Mouse (Mus musculus) embryonic facial prominence, embryonic 15.5 days (tissue): Measurements from ENCODE around the gene 2310009B15Rik. TPM values are rescaled to one million over a fixed set of nuclear protein-coding genes. Genes with fewer than 3 reads are reported as not detected.

Source experiments
- ATAC-seq: fragments of 200-750 bp; cut with Nextera tagmentation; 2 replicates; pipeline ENCODE4 v1.8.0; 2017; ENCODE audit warnings: low read depth, moderate TSS enrichment; ENCODE audit not compliant: insufficient number of reproducible peaks, low FRiP score, low TSS enrichment
- H3K27ac ChIP-seq: fragments of 300-500 bp; sonication (generic); replicated peaks from 2 replicates; pipeline ENCODE4 v1.5.1; 2015; ENCODE audit warnings: mild to moderate bottlenecking, inconsistent platforms
- H3K27me3 ChIP-seq: fragments of 300-500 bp; sonication (generic); 2 replicates; pipeline ENCODE4 v1.6.1; 2015; ENCODE audit warnings: inconsistent platforms
- H3K36me3 ChIP-seq: fragments of 300-500 bp; sonication (generic); 2 replicates; pipeline ENCODE4 v1.6.1; 2015; ENCODE audit warnings: mild to moderate bottlenecking, inconsistent platforms
- H3K4me1 ChIP-seq: fragments of 300-500 bp; sonication (generic); 2 replicates; pipeline ENCODE4 v1.6.1; 2015; ENCODE audit warnings: inconsistent platforms
- H3K4me2 ChIP-seq: fragments of 300-500 bp; sonication (generic); replicated peaks from 2 replicates; pipeline ENCODE4 v1.6.1; 2015; ENCODE audit warnings: mild to moderate bottlenecking, inconsistent platforms
- H3K4me3 ChIP-seq: fragments of 300-500 bp; sonication (generic); replicated peaks from 2 replicates; pipeline ENCODE4 v1.5.1; 2015; ENCODE audit warnings: mild to moderate bottlenecking, inconsistent platforms
- H3K9ac ChIP-seq: fragments of 300-500 bp; sonication (generic); 2 replicates; pipeline ENCODE4 v1.6.1; 2015; ENCODE audit warnings: inconsistent platforms
- H3K9me3 ChIP-seq: fragments of 300-500 bp; sonication (generic); replicated peaks from 2 replicates; pipeline ENCODE4 v1.6.1; 2016; ENCODE audit warnings: inconsistent platforms
- WGBS: fragments of 180-500 bp; shearing (Covaris S2); methylation state at CpG from one replicate; pipeline ENCODE4 v1.1.7; 2015; 5-methylcytosine and 5-hydroxymethylcytosine counted together
- polyA plus RNA-seq: library from polyadenylated mRNA; unstranded; fragments of >200 nt; fragmentation: Nextera tagmentation; extraction: Ambion mirVana; gene quantifications from 2 replicates; pipeline ENCODE4 v1.2.1, GENCODE M21; 2015

The 2310009B15Rik gene
- polyA plus RNA-seq, 1 experiment from 2014 or later: 32.8 TPM

GRCm38 (mm10) chr1:138841306-138842095, 15.2 kb downstream of the 2310009B15Rik start:
- peaks cover 32% of the 10 kb centered on the region for H3K4me1 ChIP-seq
- H3K27me3 ChIP-seq: peaks cover 85% of the 10 kb centered on the region
- peak overlapping the region; percentile 51 for H3K4me2 ChIP-seq
- H3K27ac ChIP-seq: no peak overlapping the region
- H3K9ac ChIP-seq: no peak overlapping the region
- peak overlapping the region; percentile 34 for H3K4me3 ChIP-seq
- under 1% methylated on average over 54 of the region's 54 CpGs for WGBS
- no peaks in the 10 kb centered on the region for H3K36me3 ChIP-seq
- no peaks in the 10 kb centered on the region for H3K9me3 ChIP-seq
- peak; percentile 25; the same call in 1 of the 2 replicates for ATAC-seq

GRCm38 (mm10) chr1:138840440-138841305, 16.0 kb downstream of the 2310009B15Rik start:
- peaks cover 85% of the 10 kb centered on the region for H3K27me3 ChIP-seq
- no peaks in the 10 kb centered on the region for H3K9me3 ChIP-seq
- 5% methylated on average over 25 of the region's 25 CpGs for WGBS
- no peak for ATAC-seq
- no peak overlapping the region for H3K27ac ChIP-seq
- no peak overlapping the region for H3K9ac ChIP-seq
- peak overlapping the region; percentile 34; the same call in 1 of the 2 replicates for H3K4me3 ChIP-seq
- peaks cover 32% of the 10 kb centered on the region for H3K4me1 ChIP-seq
- H3K4me2 ChIP-seq: no peak overlapping the region
- H3K36me3 ChIP-seq: no peaks in the 10 kb centered on the region

- 4% methylated on average over 16 of the region's 16 CpGs for WGBS
- Histone ChIP-seq H3K4me2 (no peak overlapping the region), H3K36me3 (no peaks in the 10 kb centered on the region), H3K27me3 (peaks cover 82% of the 10 kb centered on the region), H3K9ac (no peak overlapping the region), H3K4me1 (peaks cover 32% of the 10 kb centered on the region), H3K9me3 (no peaks in the 10 kb centered on the region), H3K4me3 (no peak overlapping the region), H3K27ac (no peak overlapping the region)
- ATAC-seq: no peak
Observed at GRCm38 (mm10) chr1:138839809-138840430, 16.7 kb downstream of the 2310009B15Rik start.

- peaks cover 82% of the 10 kb centered on the region for H3K27me3 ChIP-seq
- no peak overlapping the region for H3K27ac ChIP-seq
- no peaks in the 10 kb centered on the region for H3K36me3 ChIP-seq
- ATAC-seq: no peak
- H3K4me2 ChIP-seq: no peak overlapping the region
- no peaks in the 10 kb centered on the region for H3K9me3 ChIP-seq
- no peak overlapping the region for H3K9ac ChIP-seq
- peaks cover 32% of the 10 kb centered on the region for H3K4me1 ChIP-seq
- no peak overlapping the region for H3K4me3 ChIP-seq
- 22% methylated on average over 2 of the region's 2 CpGs for WGBS
Observed at GRCm38 (mm10) chr1:138839291-138839690, 17.4 kb downstream of the 2310009B15Rik start.

GRCm38 (mm10) chr1:138837786-138838743, 18.6 kb downstream of the 2310009B15Rik start:
- Histone ChIP-seq H3K36me3 (no peaks in the 10 kb centered on the region), H3K4me1 (peaks cover 20% of the 10 kb centered on the region), H3K4me2 (peak overlapping the region; percentile 19; the same call in 1 of the 2 replicates), H3K27ac (no peak overlapping the region), H3K27me3 (peaks cover 80% of the 10 kb centered on the region), H3K9me3 (no peaks in the 10 kb centered on the region), H3K4me3 (peak overlapping the region; percentile 17), H3K9ac (no peak overlapping the region)
- ATAC-seq: no peak
- WGBS: 14% methylated on average over 27 of the region's 27 CpGs

GRCm38 (mm10) chr1:138835355-138835900, 21.2 kb downstream of the 2310009B15Rik start:
- peaks cover 81% of the 10 kb centered on the region for H3K27me3 ChIP-seq
- H3K4me3 ChIP-seq: no peak overlapping the region
- H3K27ac ChIP-seq: no peak overlapping the region
- peaks cover 7% of the 10 kb centered on the region; the same call in 1 of the 2 replicates for H3K4me1 ChIP-seq
- ATAC-seq: no peak
- H3K9ac ChIP-seq: no peak overlapping the region
- H3K9me3 ChIP-seq: no peaks in the 10 kb centered on the region
- no peaks in the 10 kb centered on the region for H3K36me3 ChIP-seq
- WGBS: 3% methylated on average over 3 of the region's 3 CpGs
- H3K4me2 ChIP-seq: no peak overlapping the region

GRCm38 (mm10) chr1:138831309-138831708, 25.3 kb downstream of the 2310009B15Rik start:
- Histone ChIP-seq H3K36me3 (no peaks in the 10 kb centered on the region), H3K4me3 (peak overlapping the region; percentile 29), H3K27ac (no peak overlapping the region), H3K27me3 (peaks cover 43% of the 10 kb centered on the region), H3K9me3 (no peaks in the 10 kb centered on the region), H3K4me2 (peak overlapping the region; percentile 47), H3K4me1 (no peaks in the 10 kb centered on the region), H3K9ac (no peak overlapping the region)
- WGBS: 2% methylated on average over 16 of the region's 16 CpGs
- no peak for ATAC-seq

- ATAC-seq: no peak
- Histone ChIP-seq H3K9ac (no peak overlapping the region), H3K27me3 (peaks cover 4% of the 10 kb centered on the region), H3K36me3 (no peaks in the 10 kb centered on the region), H3K4me2 (0 out of 2 replicates have a peak overlapping the region, but pooled peaks have one; percentile 19), H3K4me3 (no peak overlapping the region), H3K4me1 (no peaks in the 10 kb centered on the region), H3K9me3 (no peaks in the 10 kb centered on the region), H3K27ac (no peak overlapping the region)
- WGBS: 19% methylated on average over 6 of the region's 6 CpGs
Observed at GRCm38 (mm10) chr1:138826841-138827240, 29.8 kb downstream of the 2310009B15Rik start.

GRCm38 (mm10) chr1:138822985-138823322, 33.7 kb downstream of the 2310009B15Rik start:
- Histone ChIP-seq H3K27ac (no peak overlapping the region), H3K27me3 (no peaks in the 10 kb centered on the region), H3K4me3 (no peak overlapping the region), H3K9ac (no peak overlapping the region), H3K4me2 (no peak overlapping the region), H3K4me1 (no peaks in the 10 kb centered on the region), H3K36me3 (no peaks in the 10 kb centered on the region), H3K9me3 (no peaks in the 10 kb centered on the region)
- peak; percentile 51; the same call in 1 of the 2 replicates for ATAC-seq
- WGBS: 96% methylated on average over 1 of the region's 1 CpGs
